Mouse (Mus musculus) megakaryocyte, adult 5-6 weeks (primary cell): ENCODE data around the gene Got2. TPM values are rescaled to one million over a fixed set of nuclear protein-coding genes. Genes with fewer than 3 reads are reported as not detected.

Experiments used
- ATAC-seq: 2 replicates; pipeline ENCODE4 v1.8.0; 2016; ENCODE audit warnings: mild to moderate bottlenecking, inconsistent platforms; ENCODE audit not compliant: poor library complexity, severe bottlenecking
- total RNA-seq, 2 experiments: library from RNA; stranded (forward) in 1 of 2; stranded (reverse) in 1 of 2; fragments of 153-499, 151-499 nt in 1 of 2; fragments of 221-1000, 200-1000 nt in 1 of 2; gene quantifications; 2 replicates each; pipeline versions ENCODE4 v1.2.3 to v1.2.4; 2015 to 2017

The Got2 gene
- total RNA-seq (2015) (80.2 and 81.2 TPM in 2 replicates), total RNA-seq (2017) (69.6 and 77.8 TPM in 2 replicates)

GRCm38 (mm10) chr8:95888285-95889136 lies at the start of gene Got2:
Got2 (minus strand) TSS chr8:95888547.
- peak; percentile 92 for ATAC-seq

GRCm38 (mm10) chr8:95932841-95933240 lies 44.5 kb upstream of the Got2 start:
- no peak for ATAC-seq

- ATAC-seq = no peak
Measured at GRCm38 (mm10) chr8:95929821-95930220, 41.5 kb upstream of the Got2 start.

- ATAC-seq = peak; percentile 60
Measured at GRCm38 (mm10) chr8:95916106-95916505, 27.8 kb upstream of the Got2 start.

GRCm38 (mm10) chr8:95914905-95915643 lies 26.7 kb upstream of the Got2 start:
- ATAC-seq = peak; percentile 97

- ATAC-seq = no peak
Measured at GRCm38 (mm10) chr8:95911240-95911639, 22.9 kb upstream of the Got2 start.

- ATAC-seq = no peak
Measured at GRCm38 (mm10) chr8:95907885-95908284, 19.5 kb upstream of the Got2 start.

GRCm38 (mm10) chr8:95906738-95907137 lies 18.4 kb upstream of the Got2 start:
- ATAC-seq = peak; percentile 26

GRCm38 (mm10) chr8:95901864-95902263 lies 13.5 kb upstream of the Got2 start:
- peak; percentile 95 for ATAC-seq

GRCm38 (mm10) chr8:95893701-95894100 lies 5.4 kb upstream of the Got2 start:
- ATAC-seq = no peak

GRCm38 (mm10) chr8:95887578-95888284 lies 616 bp downstream of the Got2 start:
- ATAC-seq = peak; percentile 69

GRCm38 (mm10) chr8:95886647-95887577 lies 1.4 kb downstream of the Got2 start:
- ATAC-seq = peak; percentile 70

GRCm38 (mm10) chr8:95885966-95886365 lies 2.4 kb downstream of the Got2 start:
- no peak for ATAC-seq

GRCm38 (mm10) chr8:95885271-95885841 lies 3.0 kb downstream of the Got2 start:
- no peak for ATAC-seq

- ATAC-seq = no peak
Measured at GRCm38 (mm10) chr8:95884491-95884890, 3.9 kb downstream of the Got2 start.

- ATAC-seq = no peak
Measured at GRCm38 (mm10) chr8:95882191-95882590, 6.2 kb downstream of the Got2 start.

GRCm38 (mm10) chr8:95881576-95881975 lies 6.8 kb downstream of the Got2 start:
- no peak for ATAC-seq

- no peak for ATAC-seq
Measured at GRCm38 (mm10) chr8:95879823-95880222, 8.5 kb downstream of the Got2 start.

GRCm38 (mm10) chr8:95878176-95878962 lies 10.0 kb downstream of the Got2 start:
- ATAC-seq = 0 out of 2 replicates have a peak, but pooled peaks have one; percentile 18
